Mouse (Mus musculus): ENCODE measurements around the gene Ap5b1. TPM values are rescaled to one million over a fixed set of nuclear protein-coding genes. Genes with fewer than 3 reads are reported as not detected.

The Ap5b1 gene
- total and polyA plus RNA-seq, 3 experiments, result 18.0 to 28.1 TPM; not detected in 1

DNA sequence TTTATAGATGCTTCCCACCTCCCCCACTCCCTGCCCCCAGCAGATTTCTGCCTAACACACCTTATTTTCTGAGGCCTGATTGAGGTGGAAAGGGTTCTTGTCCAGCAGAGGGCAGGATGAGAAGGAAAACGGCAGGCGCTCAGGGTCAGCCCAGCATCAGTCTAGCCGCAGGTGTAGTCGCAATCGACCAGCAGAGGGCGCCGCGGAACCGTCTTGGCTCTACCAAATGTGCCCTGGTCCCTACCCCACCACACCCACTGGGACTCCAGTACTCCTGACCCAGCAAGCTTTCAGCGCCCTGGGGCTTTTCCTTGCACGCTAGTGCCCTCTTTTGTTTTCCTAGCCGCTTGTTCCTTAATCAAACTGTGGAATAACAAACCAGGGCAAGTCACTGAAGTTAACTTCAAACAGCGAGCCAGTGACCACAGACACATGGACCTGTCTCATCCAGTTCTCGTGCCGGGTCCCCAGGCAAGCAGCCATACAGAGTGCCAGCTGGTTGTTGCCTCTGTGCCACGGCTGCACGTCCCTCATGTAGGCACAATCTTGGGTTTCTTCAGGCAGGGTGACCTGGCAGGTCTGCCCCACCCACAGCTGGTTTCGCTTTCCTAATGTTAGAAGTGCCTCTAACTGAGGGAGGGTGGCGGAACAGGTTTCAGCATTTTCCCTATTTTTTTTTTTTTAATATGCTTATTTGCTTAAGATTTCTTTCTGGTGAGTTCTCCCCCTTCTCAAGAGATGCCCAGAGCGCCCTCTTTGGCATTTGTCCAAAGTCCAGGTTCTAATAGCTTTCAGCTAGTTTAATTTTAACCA lies 38.3 kb upstream of the Ap5b1 start:
- H3K27me3 ChIP-seq (ENCODE audit: control insufficient read depth in 1 of 2, insufficient read depth in 2 of 2, low read length in 2 of 2), result no peaks in the 10 kb centered on the region
- H3K4me3 ChIP-seq (ENCODE audit: control insufficient read depth in 1 of 2, insufficient read depth in 1 of 2, low read depth in 2 of 2, low read length in 2 of 2), result no peak overlapping the region
- no peaks in the 10 kb centered on the region for H3K9me3 ChIP-seq (replicated peaks; ENCODE audit: insufficient read depth, low read length)
- H3K9ac ChIP-seq (ENCODE audit: control insufficient read depth, low read depth, low read length, poor library complexity, severe bottlenecking), result 0 out of 2 replicates have a peak overlapping the region, but pooled peaks have one; percentile 13
- H3K79me2 ChIP-seq (ENCODE audit: control insufficient read depth, insufficient read depth, low read length, poor library complexity), result no peaks in the 10 kb centered on the region
- H3K4me1 ChIP-seq (ENCODE audit: control insufficient read depth in 1 of 2, insufficient read depth in 2 of 2, low read length in 2 of 2), result no peaks in the 10 kb centered on the region
- H3K27ac ChIP-seq (ENCODE audit: control insufficient read depth, low read depth, low read length), result no peak overlapping the region
- TF ChIP-seq MAFK (IDR thresholded peaks at IDR 0.05; ENCODE audit: borderline replicate concordance, low read depth, low read length) (no peak), ETS1 (IDR thresholded peaks at IDR 0.05; ENCODE audit: low read depth, low read length) (no peak), NELFE (IDR thresholded peaks at IDR 0.05; ENCODE audit: low read depth, low read length) (no peak), ZMIZ1 (IDR thresholded peaks at IDR 0.05; ENCODE audit: low read depth, low read length) (no peak), ZC3H11A (IDR thresholded peaks at IDR 0.05; ENCODE audit: low read depth, low read length) (peak; percentile 88), CTCF (IDR thresholded peaks at IDR 0.05 in 2 of 3, conservative IDR thresholded peaks at IDR 0.05 in 1 of 3; ENCODE audit: control insufficient read depth in 1 of 3, insufficient read depth in 1 of 3, low read depth in 2 of 3, low read length in 3 of 3, poor library complexity in 1 of 3, severe bottlenecking in 1 of 3) (peak; percentile 92 to 100 (median 99)), USF1 (IDR thresholded peaks at IDR 0.05; ENCODE audit: low read depth, low read length) (no peak), POLR2A (IDR thresholded peaks at IDR 0.05; ENCODE audit: control insufficient read depth in 1 of 2, insufficient read depth in 1 of 2, low read depth in 1 of 2, low read length in 2 of 2, poor library complexity in 1 of 2) (no peak), SMC3 (IDR thresholded peaks at IDR 0.05; ENCODE audit: low read depth, low read length) (peak; percentile 95), TAL1 (IDR thresholded peaks at IDR 0.05; ENCODE audit: low read length) (no peak), SIN3A (IDR thresholded peaks at IDR 0.05; ENCODE audit: low read length) (peak; percentile 66), BHLHE40 (IDR thresholded peaks at IDR 0.05; ENCODE audit: borderline replicate concordance, low read depth, low read length) (no peak), USF2 (IDR thresholded peaks at IDR 0.05; ENCODE audit: borderline replicate concordance in 1 of 2, insufficient read depth in 1 of 2, low read depth in 1 of 2, low read length in 2 of 2) (no peak), MYC (IDR thresholded peaks at IDR 0.05; ENCODE audit: low read depth, low read length) (0 out of 2 replicates have a peak, but pooled peaks have one; percentile 30), TCF12 (IDR thresholded peaks at IDR 0.05; ENCODE audit: low read depth, low read length) (no peak), ELF1 (IDR thresholded peaks at IDR 0.05; ENCODE audit: low read depth, low read length) (no peak), MYB (IDR thresholded peaks at IDR 0.05; ENCODE audit: low read depth, low read length) (no peak), MAX (IDR thresholded peaks at IDR 0.05; ENCODE audit: low read length) (peak; percentile 19; the same call in 1 of the 2 replicates), GATA1 (IDR thresholded peaks at IDR 0.05; ENCODE audit: low read depth, low read length) (no peak), ZKSCAN1 (IDR thresholded peaks at IDR 0.05; ENCODE audit: low read depth, low read length) (no peak), RAD21 (IDR thresholded peaks at IDR 0.05; ENCODE audit: low read depth, low read length) (peak; percentile 95)
- H3K36me3 ChIP-seq (ENCODE audit: control insufficient read depth in 1 of 2, insufficient read depth in 2 of 2, low read length in 2 of 2), result no peaks in the 10 kb centered on the region; a peak in 1 of 4 replicates
- peak; percentile 90 for DNase-seq (ENCODE audit: low read depth, low spot score)
